Mouse (Mus musculus) cerebellum, adult 2 months (tissue): ENCODE results near the gene Helb. TPM values are rescaled to one million over a fixed set of nuclear protein-coding genes. Genes with fewer than 3 reads are reported as not detected.
"Not testable (repeated sequence)": the region's sequence is repeated elsewhere in the genome, so short reads cannot be mapped to it uniquely, and the experiment has no call there.

Source experiments
- DNase-seq, 2 experiments: peaks; one replicate each; pipeline ENCODE4 v3.0.0; 2021
- H3K27ac ChIP-seq: fragments of 200-500 bp; 2 replicates; pipeline ENCODE4 v1.5.1; 2012; ENCODE audit warnings: low read length, control low read depth, inconsistent platforms; ENCODE audit not compliant: insufficient read depth
- H3K27me3 ChIP-seq: fragments of 200-500 bp; 2 replicates; pipeline ENCODE4 v1.6.1; 2012; ENCODE audit warnings: inconsistent platforms, mild to moderate bottlenecking, low read length, moderate library complexity; ENCODE audit not compliant: control insufficient read depth, insufficient read depth
- H3K4me1 ChIP-seq: fragments of 200-500 bp; 2 replicates; pipeline ENCODE4 v1.6.1; 2011; ENCODE audit warnings: low read length; ENCODE audit not compliant: control insufficient read depth, insufficient read depth
- H3K4me3 ChIP-seq: fragments of 200-500 bp; replicated peaks from 2 replicates; pipeline ENCODE3; 2011; ENCODE audit warnings: mild to moderate bottlenecking, low read depth, low read length, control low read depth; ENCODE audit not compliant: insufficient read depth
- CTCF ChIP-seq: fragments of 200-500 bp; IDR thresholded peaks from 2 replicates; pipeline ENCODE4 v1.5.1; 2011; ENCODE audit warnings: low read depth, mild to moderate bottlenecking, control low read depth, low read length, moderate library complexity, borderline replicate concordance; ENCODE audit not compliant: insufficient read depth
- POLR2A ChIP-seq: fragments of 200-500 bp; IDR thresholded peaks from 2 replicates; pipeline ENCODE4 v1.6.1; 2011; ENCODE audit warnings: low read length, control low read depth, borderline replicate concordance; ENCODE audit not compliant: insufficient read depth
- WGBS: fragments of 180-500 bp; shearing (Covaris S2); methylation state at CpG from one replicate; pipeline ENCODE4 v1.1.7; 2018; 5-methylcytosine and 5-hydroxymethylcytosine counted together
- polyA plus RNA-seq: library from polyadenylated mRNA; depleted of rRNA; stranded (reverse); fragments of >200 nt; gene quantifications from 2 replicates; pipeline ENCODE4 v1.2.3, GENCODE M21; 2012

Helb gene
- polyA plus RNA-seq, 1 experiment = 4.6 TPM

DNA sequence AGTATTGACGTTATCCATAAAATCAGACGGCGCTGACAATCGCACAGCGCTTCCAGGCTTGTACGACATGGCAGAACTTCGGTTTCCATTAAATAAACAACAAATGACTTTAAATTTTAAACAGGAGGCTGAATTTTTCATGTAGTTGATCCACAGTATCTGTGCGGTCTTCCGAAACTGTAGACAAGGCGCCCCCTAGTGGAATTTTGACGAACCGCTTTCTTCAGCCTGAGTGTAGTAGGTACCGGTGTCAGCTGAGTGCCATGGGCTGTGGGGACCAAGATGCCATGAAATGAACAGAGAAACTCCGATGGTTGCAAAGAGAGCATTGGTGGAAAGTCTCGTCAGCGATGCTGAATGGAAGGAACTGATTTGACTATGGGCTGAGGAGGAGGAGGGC is 17.8 kb upstream of the Helb start:
- Histone ChIP-seq H3K27me3 (no peaks in the 10 kb centered on the region), H3K4me3 (no peak overlapping the region), H3K4me1 (no peaks in the 10 kb centered on the region), H3K27ac (no peak overlapping the region)
- no peak for DNase-seq
- no peak for TF ChIP-seq POLR2A
- TF ChIP-seq CTCF = peak; percentile 36; the same call in 1 of the 2 replicates
- 64% methylated on average over 16 of the region's 16 CpGs for WGBS

DNA sequence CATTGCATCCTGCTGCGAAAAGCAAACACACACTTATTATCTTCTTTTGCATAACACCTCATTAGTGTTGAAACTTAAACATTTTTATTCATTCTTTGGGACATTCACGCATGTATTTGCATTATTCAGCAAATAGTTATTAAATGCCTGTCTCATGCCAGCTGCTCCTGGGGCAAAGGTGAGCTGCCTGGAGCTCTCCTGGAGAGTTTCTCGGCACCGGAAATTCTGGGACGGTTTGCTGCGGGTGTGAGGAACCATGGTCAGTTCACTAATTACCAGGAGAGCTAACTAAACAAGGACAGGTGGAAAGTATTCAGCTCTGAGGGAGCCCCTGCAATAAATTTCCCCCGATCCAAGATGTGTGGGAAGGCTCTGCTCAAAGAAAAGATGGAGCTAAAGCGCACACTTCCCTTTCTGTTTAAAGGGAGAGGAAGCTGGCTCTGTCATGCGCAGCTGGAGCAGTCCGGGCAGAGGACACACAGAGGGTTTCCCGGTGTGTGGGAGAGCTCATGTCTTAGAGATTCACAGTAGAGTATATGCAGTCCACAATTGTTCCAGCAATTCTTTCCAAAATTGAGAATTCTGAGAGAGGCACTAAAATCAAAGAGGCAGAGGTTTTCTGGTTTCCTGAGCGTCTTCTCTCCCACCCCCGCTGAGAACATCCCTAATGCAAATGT is 16.0 kb upstream of the Helb start:
- Histone ChIP-seq H3K4me1 (no peaks in the 10 kb centered on the region), H3K27me3 (no peaks in the 10 kb centered on the region), H3K4me3 (no peak overlapping the region), H3K27ac (no peak overlapping the region)
- TF ChIP-seq CTCF (no peak), POLR2A (no peak)
- DNase-seq = no peak
- WGBS = 45% methylated on average over 13 of the region's 13 CpGs

DNA sequence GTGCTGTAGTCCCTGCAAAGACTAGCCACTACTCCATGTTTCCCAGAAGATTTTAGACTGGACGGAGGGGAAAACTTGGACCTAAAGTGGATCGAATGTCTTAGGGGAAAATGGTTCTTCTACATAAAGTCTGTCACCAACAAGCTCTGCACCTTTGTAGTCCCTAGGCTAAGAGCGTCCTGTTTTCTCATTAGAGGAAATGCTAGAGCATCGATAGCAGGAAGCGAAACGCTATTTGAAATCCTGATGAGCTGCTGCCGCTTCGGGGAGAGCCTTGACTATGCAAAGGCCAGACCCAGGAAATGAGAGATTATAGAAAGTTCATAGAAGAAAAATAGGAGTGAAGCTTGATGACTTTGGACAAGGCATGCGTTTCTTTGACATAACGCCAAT is 12.7 kb upstream of the Helb start:
- no peaks in the 10 kb centered on the region for H3K4me1 ChIP-seq
- no peak overlapping the region for H3K4me3 ChIP-seq
- no peak for TF ChIP-seq CTCF
- no peak for TF ChIP-seq POLR2A
- H3K27ac ChIP-seq = no peak overlapping the region
- 81% methylated on average over 10 of the region's 10 CpGs for WGBS
- no peak for DNase-seq
- H3K27me3 ChIP-seq = no peaks in the 10 kb centered on the region

DNA sequence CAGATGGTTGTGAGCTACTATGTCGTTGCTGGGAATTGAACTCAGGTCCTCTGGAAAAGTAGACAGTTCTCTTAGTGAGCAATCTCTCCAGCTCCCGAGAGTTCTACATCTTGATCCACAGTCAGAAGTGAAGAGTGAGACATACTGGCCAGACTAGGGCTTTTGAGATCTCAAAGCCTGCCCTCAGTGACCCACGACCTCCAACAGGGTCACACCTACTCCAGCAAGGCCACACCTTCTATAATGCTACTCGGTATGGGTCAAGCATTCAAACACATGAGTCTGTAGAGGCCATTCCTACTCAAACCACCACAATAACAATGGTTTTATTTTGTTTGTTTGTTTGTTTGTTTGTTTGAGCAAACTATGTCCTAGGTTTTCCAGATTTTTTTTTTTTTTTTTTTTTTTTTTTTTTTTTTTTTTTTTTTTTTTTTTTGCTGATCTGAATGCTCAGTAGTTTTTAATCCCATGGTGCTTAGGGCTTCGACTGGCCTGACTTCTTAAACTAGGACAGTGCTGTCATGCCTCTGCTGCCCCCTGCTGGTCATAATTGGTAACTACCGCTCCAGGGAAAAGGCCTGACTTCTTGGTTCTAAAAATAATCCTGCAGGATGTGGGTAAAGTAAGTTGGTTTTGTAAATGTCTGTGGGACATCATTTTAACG is 12.1 kb upstream of the Helb start:
- peak; percentile 83 for TF ChIP-seq CTCF
- no peak for TF ChIP-seq POLR2A
- Histone ChIP-seq H3K4me1 (no peaks in the 10 kb centered on the region), H3K27ac (no peak overlapping the region), H3K4me3 (no peak overlapping the region), H3K27me3 (no peaks in the 10 kb centered on the region)
- WGBS = 53% methylated on average over 7 of the region's 7 CpGs
- DNase-seq = peak; percentile 67 to 77

DNA sequence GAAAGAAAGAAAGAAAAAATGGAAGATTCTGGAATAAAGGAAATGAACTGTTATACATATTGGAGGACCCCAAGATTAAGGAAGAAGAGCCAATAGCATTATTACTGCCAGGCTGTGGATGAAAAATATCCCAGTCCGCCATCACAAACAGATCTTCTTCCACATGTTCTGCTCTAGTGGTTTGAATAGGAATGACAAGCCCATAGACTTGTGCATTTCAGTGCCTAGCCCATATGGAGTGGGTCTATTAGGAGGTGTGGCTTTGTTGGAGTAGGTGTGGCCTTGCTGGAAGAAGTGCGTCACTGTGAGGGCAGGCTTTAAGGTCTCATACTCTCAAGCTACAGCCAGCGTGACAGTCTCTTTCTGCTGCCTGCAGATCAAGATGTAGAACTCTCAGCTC is 10.9 kb upstream of the Helb start:
- Histone ChIP-seq H3K4me3 (no peak overlapping the region), H3K4me1 (no peaks in the 10 kb centered on the region), H3K27ac (no peak overlapping the region), H3K27me3 (no peaks in the 10 kb centered on the region)
- DNase-seq = no peak
- WGBS = 89% methylated on average over 3 of the region's 3 CpGs
- no peak for TF ChIP-seq CTCF
- TF ChIP-seq POLR2A = no peak

DNA sequence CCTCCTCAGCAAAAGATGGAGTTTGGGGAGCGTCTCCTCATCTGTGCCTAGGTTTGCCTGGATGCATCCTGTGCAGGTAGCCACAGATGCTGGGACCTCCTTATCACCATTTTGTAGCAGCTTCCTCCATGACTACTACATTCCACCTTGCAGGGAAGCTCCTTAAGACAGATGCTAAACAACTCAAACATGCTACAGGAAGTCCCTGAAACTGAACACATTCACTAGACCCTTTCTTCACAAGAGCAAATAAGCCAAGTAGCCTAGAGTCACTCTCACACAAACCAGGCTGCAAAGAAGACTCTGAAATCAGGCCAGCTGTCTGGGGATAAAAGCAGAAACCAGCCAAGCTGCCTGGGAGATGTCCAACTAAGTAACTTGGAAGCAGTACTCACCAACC is 2.5 kb upstream of the Helb start:
- no peaks in the 10 kb centered on the region for H3K4me1 ChIP-seq
- TF ChIP-seq CTCF = no peak
- no peak for TF ChIP-seq POLR2A
- DNase-seq = no peak
- no peak overlapping the region for H3K4me3 ChIP-seq
- H3K27me3 ChIP-seq = no peaks in the 10 kb centered on the region
- whole genome bisulfite sequencing = 97% methylated on average over 1 of the region's 1 CpGs
- H3K27ac ChIP-seq = no peak overlapping the region

DNA sequence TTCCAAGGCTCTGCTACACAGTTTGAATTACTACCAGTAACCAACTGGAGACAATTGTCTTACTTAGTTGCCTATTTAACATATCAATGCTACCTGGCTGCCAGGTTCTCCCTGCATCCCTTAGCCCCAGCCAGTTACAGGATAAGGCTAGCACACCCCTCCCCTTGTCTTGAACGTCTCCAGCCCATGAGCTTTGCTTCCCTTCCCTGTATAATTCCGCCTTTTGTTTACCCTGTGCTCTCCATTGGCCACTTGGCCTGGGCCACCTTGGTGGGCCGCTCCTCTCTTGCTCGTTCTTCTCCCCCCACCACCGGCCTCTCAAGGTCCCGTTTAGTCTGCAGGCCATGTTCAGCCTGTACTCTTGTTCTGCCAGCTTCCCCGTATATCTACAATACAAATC is 1.7 kb upstream of the Helb start:
- Histone ChIP-seq H3K27me3 (no peaks in the 10 kb centered on the region), H3K4me1 (no peaks in the 10 kb centered on the region), H3K4me3 (no peak overlapping the region), H3K27ac (no peak overlapping the region)
- DNase-seq = no peak
- no peak for TF ChIP-seq CTCF
- TF ChIP-seq POLR2A = no peak
- WGBS = 67% methylated on average over 7 of the region's 7 CpGs

DNA sequence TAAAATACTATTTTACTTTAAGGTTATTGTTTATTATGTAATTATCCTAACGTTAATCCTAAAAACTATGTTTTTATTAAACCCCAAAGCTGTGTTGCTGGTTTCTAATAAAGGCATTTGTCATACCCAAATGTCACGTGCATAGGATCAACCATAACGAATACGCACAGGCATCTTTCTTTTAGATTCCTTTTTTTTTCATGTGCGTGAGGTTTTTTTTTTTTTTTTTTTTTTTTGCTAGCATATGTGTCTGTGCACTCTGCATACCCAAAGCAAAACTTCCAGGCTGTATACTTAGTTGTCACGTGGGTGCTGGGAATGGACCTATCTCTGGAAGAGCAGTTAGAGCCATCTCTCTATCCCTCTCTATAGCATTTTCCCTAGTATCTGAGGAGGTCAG is 1.2 kb upstream of the Helb start:
- 81% methylated on average over 6 of the region's 6 CpGs for WGBS
- Histone ChIP-seq H3K27me3 (no peaks in the 10 kb centered on the region), H3K27ac (no peak overlapping the region), H3K4me3 (no peak overlapping the region), H3K4me1 (no peaks in the 10 kb centered on the region)
- no peak for DNase-seq
- no peak for TF ChIP-seq CTCF
- no peak for TF ChIP-seq POLR2A

DNA sequence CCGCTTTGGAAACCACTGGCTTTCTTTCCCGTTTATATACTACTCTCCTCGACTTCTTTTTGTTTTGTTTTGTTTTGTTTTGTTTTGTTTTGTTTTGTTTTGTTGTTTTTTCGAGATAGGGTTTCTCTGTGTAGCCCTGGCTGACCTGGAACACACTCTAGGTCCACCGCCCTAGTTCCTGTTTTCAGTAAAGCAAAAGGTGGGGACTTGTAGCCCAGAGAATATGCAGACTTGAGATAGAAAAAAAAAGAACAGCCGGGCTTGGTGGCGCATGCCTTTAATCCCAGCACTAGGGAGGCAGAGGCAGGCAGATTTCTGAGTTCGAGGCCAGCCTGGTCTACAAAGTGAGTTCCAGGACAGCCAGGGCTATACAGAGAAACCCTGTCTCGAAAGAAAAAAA is 695 bp upstream of the Helb start:
- not testable (repeated sequence) for H3K27ac ChIP-seq, H3K4me3 ChIP-seq, H3K4me1 ChIP-seq, H3K27me3 ChIP-seq, DNase-seq
- WGBS = 65% methylated on average over 9 of the region's 9 CpGs
